Mouse (Mus musculus) gastrocnemius, adult 18-20 months (tissue): ENCODE measurements around the gene E2f7. TPM values are rescaled to one million over a fixed set of nuclear protein-coding genes. Genes with fewer than 3 reads are reported as not detected.

Experiments
- total RNA-seq, 2 experiments: library from RNA; stranded (reverse); gene quantifications; 2 replicates each; pipeline ENCODE4 v1.2.3; 2021

E2f7 gene
- total RNA-seq, 2 experiments from 2014 or later: 0.27 to 1.0 TPM

Other genes starting within 250 kb of the E2f7 start
- 1 to 10 TPM; 5.5 to 6.4 TPM for gene Csrp2, start 174.3 kb downstream of the E2f7 start, total RNA-seq